Mouse (Mus musculus) adrenal gland, adult 10 weeks (tissue): ENCODE measurements around the gene Dync1li2. TPM values are rescaled to one million over a fixed set of nuclear protein-coding genes. Genes with fewer than 3 reads are reported as not detected.

ENCODE experiments used
- polyA plus RNA-seq: library from polyadenylated mRNA; stranded (reverse); fragments of 350-450 nt; fragmentation: Illumina TruSeq; extraction: RNeasy Lipid Tissue Mini Kit (QIAGEN cat#74804); gene quantifications from one replicate; pipeline ENCODE4 v1.2.3, GENCODE M21; 2014; ENCODE audit warnings: low read depth, low replicate concordance

The Dync1li2 gene
- polyA plus RNA-seq = 123 TPM

DNA sequence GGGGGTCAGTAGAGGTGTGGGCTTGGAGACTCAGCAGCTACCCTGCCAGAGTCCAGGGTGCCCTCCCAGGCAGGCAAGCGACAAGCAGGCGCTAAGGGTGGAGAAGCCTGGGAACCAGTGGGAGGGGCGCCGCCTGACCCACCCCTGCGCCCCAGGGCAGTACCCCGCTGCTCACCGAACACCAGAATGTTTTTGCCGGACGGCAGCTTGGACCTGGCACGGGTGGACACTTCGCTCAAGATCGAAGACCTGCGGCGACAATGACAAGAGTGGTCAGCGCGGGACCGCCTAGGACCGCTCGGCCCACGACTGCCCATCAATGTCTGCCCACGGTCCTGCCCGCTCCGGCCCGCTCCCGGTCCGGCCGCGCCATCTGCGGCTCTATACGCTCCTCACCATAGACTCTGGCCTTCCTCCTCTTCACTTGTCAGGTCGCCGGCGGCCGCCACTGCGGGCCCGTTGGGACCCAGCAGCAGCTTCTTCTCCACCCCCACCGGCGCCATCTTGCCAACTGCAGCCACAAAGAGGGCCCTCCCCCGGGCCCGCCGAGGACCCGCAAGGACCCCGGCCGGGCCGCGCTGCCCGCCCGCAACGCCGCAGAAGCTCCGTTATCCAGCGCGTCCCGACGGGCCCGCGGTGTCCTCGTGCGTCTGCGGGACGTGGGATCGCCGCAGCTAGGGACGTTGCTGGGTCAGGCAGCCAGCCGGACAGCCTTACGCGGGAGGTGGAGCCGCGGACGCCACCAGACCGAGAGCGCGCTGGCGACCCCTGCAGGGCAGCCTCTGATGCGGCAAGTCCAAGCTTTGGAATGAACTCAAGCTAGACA lies at the start of gene Dync1li2:
TSS of gene Dync1li2 (minus strand) at position 749 of the 826 bp plus-strand sequence.

DNA sequence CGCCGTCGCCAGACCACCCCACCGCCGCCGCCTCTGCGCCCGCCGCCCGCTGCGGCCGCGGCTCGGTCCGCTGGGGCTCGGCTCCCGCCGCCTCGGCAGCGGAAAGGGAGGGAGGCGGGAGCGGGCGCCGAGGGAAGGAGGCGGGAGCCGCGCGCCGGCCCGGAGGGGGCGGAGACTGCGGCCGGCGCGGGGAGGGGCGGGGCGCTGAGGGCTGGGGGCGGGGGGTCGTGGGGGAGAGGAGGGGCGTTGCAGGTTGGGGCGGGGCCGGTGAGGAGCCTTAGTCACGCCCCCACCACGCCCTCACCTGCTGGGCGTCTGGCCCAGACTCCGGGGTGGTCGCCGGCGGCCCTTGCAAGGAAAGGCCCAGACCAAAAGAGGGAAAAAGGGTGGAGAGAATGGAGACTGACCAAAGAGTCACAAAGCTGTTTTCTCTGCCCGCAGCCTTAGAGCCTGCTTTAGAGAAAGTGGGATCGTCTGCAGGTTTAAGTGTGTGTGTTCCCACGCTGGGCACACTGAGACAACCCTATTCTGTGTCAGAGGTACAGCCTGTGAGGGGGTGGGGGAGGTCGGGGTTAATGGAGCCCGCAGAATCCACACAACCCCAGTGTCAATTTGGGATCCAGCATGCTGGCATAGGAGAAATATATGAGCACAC lies 47.0 kb downstream of the Dync1li2 start, which contains the start of gene Cmtm4:
TSS of gene Cmtm4 (minus strand) at position 105 of the 655 bp plus-strand sequence.

Other genes starting within 250 kb of the Dync1li2 start
- gene Tk2, start 194.5 kb downstream of the Dync1li2 start, polyA plus RNA-seq = 45.3 TPM
- 80.8 TPM for gene Cklf, start 192.2 kb downstream of the Dync1li2 start, polyA plus RNA-seq
- gene Cmtm2a, start 149.9 kb downstream of the Dync1li2 start, polyA plus RNA-seq = 2.9 TPM
- gene Gm45711, start 133.0 kb downstream of the Dync1li2 start, polyA plus RNA-seq = not detected
- not detected for gene Cmtm1, start 132.9 kb downstream of the Dync1li2 start, polyA plus RNA-seq
- gene Gm11020, start 121.5 kb downstream of the Dync1li2 start, polyA plus RNA-seq = not detected
- not detected for gene Cmtm2b, start 120.8 kb downstream of the Dync1li2 start, polyA plus RNA-seq
- gene Cmtm3, start 103.6 kb downstream of the Dync1li2 start, polyA plus RNA-seq = 29.0 TPM
- gene Cmtm4, start 47.2 kb downstream of the Dync1li2 start, polyA plus RNA-seq = 65.8 TPM
- gene Terb1, start 66.9 kb upstream of the Dync1li2 start, polyA plus RNA-seq = 0.23 TPM
- gene Nae1, start 91.6 kb upstream of the Dync1li2 start, polyA plus RNA-seq = 373 TPM
- gene Car7, start 91.6 kb upstream of the Dync1li2 start, polyA plus RNA-seq = not detected
- gene Pdp2, start 148.4 kb upstream of the Dync1li2 start, polyA plus RNA-seq = 31.0 TPM
- gene Cdh16, start 181.3 kb upstream of the Dync1li2 start, polyA plus RNA-seq = not detected
- not detected for gene Rrad, start 188.3 kb upstream of the Dync1li2 start, polyA plus RNA-seq
- 1.3 TPM for gene Ciao2b, start 198.9 kb upstream of the Dync1li2 start, polyA plus RNA-seq